Mouse (Mus musculus): ENCODE measurements around the gene Adk.
"Not testable (repeated sequence)": the region's sequence is repeated elsewhere in the genome, so short reads cannot be mapped to it uniquely, and the experiment has no call there.

GRCm38 (mm10) chr14:21094161-21094560 is 41.8 kb downstream of the Adk start:
- not testable (repeated sequence) for TF ChIP-seq POLR2A (IDR thresholded peaks at IDR 0.05; ENCODE audit: control insufficient read depth in 1 of 2, insufficient read depth in 1 of 2, low read depth in 1 of 2, low read length in 2 of 2, poor library complexity in 1 of 2); MEF2A (IDR thresholded peaks at IDR 0.05; ENCODE audit: extremely low read depth, insufficient replicate concordance, low read depth, low read length, poor library complexity, severe bottlenecking); EP300 (IDR thresholded peaks at IDR 0.05; ENCODE audit: low read depth in 1 of 2, low read length in 2 of 2); CTCF (IDR thresholded peaks at IDR 0.05 in 2 of 3, conservative IDR thresholded peaks at IDR 0.05 in 1 of 3; ENCODE audit: control insufficient read depth in 1 of 3, insufficient read depth in 1 of 3, low read depth in 2 of 3, low read length in 3 of 3, poor library complexity in 1 of 3, severe bottlenecking in 1 of 3); MXI1 (IDR thresholded peaks at IDR 0.05; ENCODE audit: low read depth, low read length); BHLHE40 (IDR thresholded peaks at IDR 0.05; ENCODE audit: borderline replicate concordance, low read depth, low read length); USF1 (IDR thresholded peaks at IDR 0.05; ENCODE audit: low read depth, low read length); RCOR1 (IDR thresholded peaks at IDR 0.05; ENCODE audit: low read depth, low read length); MAFK (IDR thresholded peaks at IDR 0.05; ENCODE audit: borderline replicate concordance, low read depth, low read length); E2F4 (IDR thresholded peaks at IDR 0.05; ENCODE audit: borderline replicate concordance, low read depth, low read length); SIN3A (IDR thresholded peaks at IDR 0.05; ENCODE audit: low read length)
